Mouse (Mus musculus): ENCODE measurements around the gene Tsc22d2.
A peak's percentile ranks its signal among the peaks of the same experiment; 100 is the strongest.

DNA sequence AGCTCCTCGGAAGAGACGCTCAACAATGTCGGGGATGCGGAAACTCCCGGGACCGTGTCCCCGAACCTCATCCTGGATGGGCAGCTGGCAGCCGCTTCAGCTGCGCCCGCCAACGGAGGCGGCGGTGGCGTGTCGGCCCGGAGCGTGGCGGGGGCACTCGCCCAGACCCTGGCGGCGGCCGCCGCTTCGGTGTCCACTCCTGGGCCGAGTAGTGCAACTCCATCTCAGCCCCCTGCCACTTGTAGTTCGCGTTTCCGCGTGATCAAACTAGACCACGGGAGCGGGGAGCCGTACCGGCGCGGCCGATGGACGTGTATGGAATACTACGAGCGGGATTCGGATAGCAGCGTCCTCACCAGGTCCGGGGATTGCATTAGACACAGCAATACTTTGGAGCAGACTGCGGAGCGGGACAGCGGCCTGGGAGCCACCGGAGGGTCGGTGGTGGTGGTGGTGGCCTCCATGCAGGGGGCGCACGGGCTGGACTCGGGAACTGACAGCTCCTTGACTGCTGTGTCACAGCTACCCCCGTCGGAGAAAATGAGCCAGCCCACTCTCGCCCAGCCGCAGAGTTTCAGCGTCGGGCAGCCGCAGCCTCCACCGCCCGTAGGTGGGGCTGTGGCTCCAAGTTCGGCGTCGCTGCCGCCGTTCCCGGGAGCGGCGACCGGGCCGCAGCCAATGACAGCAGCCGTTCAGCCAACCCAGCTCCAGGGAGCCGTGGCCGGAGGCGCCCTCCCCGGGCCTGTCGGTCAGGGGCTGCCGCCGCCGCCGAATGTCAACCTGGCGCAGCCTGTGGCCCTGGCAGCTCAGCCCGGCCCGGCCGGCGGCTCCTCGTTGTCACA lies 1.6 kb downstream of the Tsc22d2 start:
- peak; percentile 82 for TF ChIP-seq CTCF (IDR thresholded peaks at IDR 0.05; ENCODE audit: low read depth)
- no peak for TF ChIP-seq EP300 (IDR thresholded peaks at IDR 0.05; ENCODE audit: low read depth)

All from liver, postnatal 0 days (tissue).